Mouse (Mus musculus): Measurements from ENCODE around the gene Gm11168.
"Not testable (repeated sequence)": the region's sequence is repeated elsewhere in the genome, so short reads cannot be mapped to it uniquely, and the experiment has no call there.

DNA sequence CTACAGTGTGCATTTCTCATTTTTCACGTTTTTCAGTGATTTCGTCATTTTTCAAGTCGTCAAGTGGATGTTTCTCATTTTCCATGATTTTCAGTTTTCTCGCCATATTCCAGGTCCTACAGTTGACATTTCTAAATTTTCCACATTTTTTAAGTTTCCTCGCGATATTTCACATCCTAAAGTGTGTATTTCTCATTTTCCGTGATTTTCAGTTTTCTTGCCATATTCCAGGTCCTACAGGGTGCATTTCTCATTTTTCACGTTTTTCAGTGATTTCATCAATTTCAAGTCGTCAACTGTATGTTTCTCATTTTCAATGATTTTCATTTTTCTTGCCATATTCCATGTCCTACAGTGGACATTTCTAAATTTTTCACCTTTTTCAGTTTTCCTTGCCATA, 12.2 kb downstream of the Gm11168 start, which contains the start of gene Gm10720:
- not testable (repeated sequence) for TF ChIP-seq CTCF, EP300 (IDR thresholded peaks at IDR 0.05; ENCODE audit: low read depth)
